Mouse (Mus musculus): ENCODE measurements around the gene Cd200r1. TPM values are rescaled to one million over a fixed set of nuclear protein-coding genes. Genes with fewer than 3 reads are reported as not detected.

Gene Cd200r1
- total RNA-seq, 1 experiment, result 0.09 TPM

DNA sequence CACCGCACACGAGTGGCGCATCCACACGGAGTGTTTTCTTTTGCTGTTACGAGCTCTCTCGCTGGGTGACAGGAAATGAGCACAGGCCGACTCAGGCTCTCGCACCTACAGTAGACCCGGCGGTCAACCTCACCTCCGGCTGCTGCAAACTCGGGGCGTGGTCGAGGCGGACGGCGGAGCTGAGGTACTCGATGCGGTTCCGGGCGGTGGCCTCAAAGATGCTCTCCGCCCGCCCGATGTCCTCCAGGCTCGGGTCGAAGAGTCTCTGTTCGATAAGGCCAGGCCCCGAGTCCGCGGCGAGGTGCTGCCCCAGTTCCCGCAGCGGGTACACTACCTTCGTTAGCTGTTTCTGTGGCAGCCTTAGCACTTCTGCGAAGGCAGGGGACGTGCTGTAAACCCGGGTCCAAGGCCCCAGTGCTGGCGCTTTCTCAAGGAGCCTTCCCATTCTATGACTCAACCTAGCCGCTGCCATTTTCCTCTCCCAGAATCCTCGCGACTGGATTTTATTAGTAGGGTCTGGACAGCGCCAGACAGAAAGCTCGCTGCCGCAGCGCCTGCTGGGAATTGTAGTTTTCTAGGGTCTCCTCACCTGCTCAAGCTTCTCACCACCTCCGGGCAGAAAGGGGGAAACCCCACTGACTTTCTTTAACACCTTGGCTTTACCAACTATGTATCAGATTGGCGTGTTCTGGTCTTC is 19.5 kb upstream of the Cd200r1 start, which contains the start of gene Gtpbp8:
Gene Gtpbp8, minus strand, starts transcription at position 498 of the 697 bp plus-strand sequence.
- no peaks in the 10 kb centered on the region for H3K9me3 ChIP-seq (ENCODE audit: control insufficient read depth, insufficient read depth, low read depth, low read length)
- H3K9ac ChIP-seq (ENCODE audit: insufficient read depth, low read depth, low read length, poor library complexity, severe bottlenecking), result peak within 1 kb of the TSS; percentile 87
- in situ Hi-C loops (cut with MboI; ENCODE audit: low sequenced_read_pairs in 2 of 2, unreplicated experiment in 2 of 2), result no loop called here
- no peak within 1 kb of the TSS for H3K27ac ChIP-seq (ENCODE audit: insufficient read depth, low read depth, low read length, poor library complexity, severe bottlenecking)
- peak; percentile 82 for DNase-seq (ENCODE audit: low read depth, low spot score)
- no peaks in the 10 kb centered on the region for H3K4me1 ChIP-seq (ENCODE audit: control insufficient read depth in 2 of 2, insufficient read depth in 2 of 2, low read length in 2 of 2, poor library complexity in 1 of 2)
- H3K36me3 ChIP-seq (ENCODE audit: control insufficient read depth, insufficient read depth, low read length, poor library complexity, severe bottlenecking), result no peaks in the 10 kb centered on the region; the same call in 1 of the 2 replicates
- peak within 1 kb of the TSS; percentile 87 to 94 for H3K4me3 ChIP-seq (ENCODE audit: insufficient read depth in 1 of 2, low read depth in 1 of 2, low read length in 2 of 2, poor library complexity in 1 of 2, severe bottlenecking in 1 of 2)
- peak; percentile 98 for TF ChIP-seq HCFC1 (IDR thresholded peaks at IDR 0.05; ENCODE audit: borderline replicate concordance, insufficient read depth, low read length)
- TF ChIP-seq ZC3H11A (IDR thresholded peaks at IDR 0.05; ENCODE audit: borderline replicate concordance, low read depth, low read length), result no peak

DNA sequence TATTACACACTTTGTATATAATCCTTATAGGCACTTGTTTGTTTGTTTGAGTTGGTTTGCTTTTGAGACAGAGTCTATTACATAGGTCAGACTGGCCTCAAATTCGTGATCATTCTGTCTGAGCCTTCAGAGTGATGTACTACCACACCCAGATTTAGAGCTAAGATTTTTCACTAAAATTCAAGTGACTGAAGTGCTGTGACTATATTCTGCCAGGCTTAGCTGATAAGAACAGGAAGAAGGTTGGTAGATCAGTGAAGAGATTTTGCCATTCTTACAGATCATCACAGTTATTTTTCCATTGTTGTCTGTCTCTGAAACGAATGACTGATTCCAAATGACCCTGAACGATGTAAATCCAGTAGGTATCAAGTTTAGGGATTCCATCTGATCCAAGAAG is 17.5 kb upstream of the Cd200r1 start:
- no peak overlapping the region for H3K4me3 ChIP-seq (ENCODE audit: insufficient read depth in 1 of 2, low read depth in 1 of 2, low read length in 2 of 2, poor library complexity in 1 of 2, severe bottlenecking in 1 of 2)

DNA sequence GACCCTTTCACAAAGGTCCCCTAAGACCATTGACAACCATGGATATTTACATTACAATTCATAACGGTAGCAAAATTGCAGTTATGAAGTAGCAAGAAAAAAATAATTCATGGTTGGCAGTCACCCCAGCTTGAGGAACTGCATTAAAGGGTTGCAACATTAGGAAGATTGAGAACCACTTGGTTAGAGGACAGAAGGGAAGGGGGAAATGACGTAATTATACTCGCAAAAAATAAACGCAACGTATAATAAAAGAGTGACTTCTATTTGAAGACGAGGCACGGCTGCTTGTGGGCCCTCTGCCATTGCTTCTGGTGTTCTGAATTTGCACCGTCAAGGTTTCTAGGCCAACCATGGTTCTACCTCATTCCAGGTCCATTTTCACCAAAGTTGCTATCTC is 7.8 kb upstream of the Cd200r1 start:
- Histone ChIP-seq H3K36me3 (ENCODE audit: control insufficient read depth, insufficient read depth, low read length, poor library complexity, severe bottlenecking) (no peaks in the 10 kb centered on the region), H3K27ac (ENCODE audit: insufficient read depth, low read depth, low read length, poor library complexity, severe bottlenecking) (no peak overlapping the region), H3K4me3 (ENCODE audit: insufficient read depth in 1 of 2, low read depth in 1 of 2, low read length in 2 of 2, poor library complexity in 1 of 2, severe bottlenecking in 1 of 2) (no peak overlapping the region), H3K9me3 (ENCODE audit: control insufficient read depth, insufficient read depth, low read depth, low read length) (no peaks in the 10 kb centered on the region), H3K4me1 (ENCODE audit: control insufficient read depth in 2 of 2, insufficient read depth in 2 of 2, low read length in 2 of 2, poor library complexity in 1 of 2) (no peaks in the 10 kb centered on the region), H3K9ac (ENCODE audit: insufficient read depth, low read depth, low read length, poor library complexity, severe bottlenecking) (no peak overlapping the region)
- no peak for TF ChIP-seq HCFC1 (IDR thresholded peaks at IDR 0.05; ENCODE audit: borderline replicate concordance, insufficient read depth, low read length)
- DNase-seq (ENCODE audit: low read depth, low spot score), result no peak
- in situ Hi-C loops (cut with MboI; ENCODE audit: low sequenced_read_pairs in 2 of 2, unreplicated experiment in 2 of 2), result no loop called here

More for the DNA sequence above, 17.5 kb upstream of the Cd200r1 start:
- Histone ChIP-seq H3K4me1 (ENCODE audit: control insufficient read depth in 2 of 2, insufficient read depth in 2 of 2, low read length in 2 of 2, poor library complexity in 1 of 2) (no peaks in the 10 kb centered on the region), H3K36me3 (ENCODE audit: control insufficient read depth, insufficient read depth, low read length, poor library complexity, severe bottlenecking) (no peaks in the 10 kb centered on the region), H3K9ac (ENCODE audit: insufficient read depth, low read depth, low read length, poor library complexity, severe bottlenecking) (no peak overlapping the region), H3K9me3 (ENCODE audit: control insufficient read depth, insufficient read depth, low read depth, low read length) (no peaks in the 10 kb centered on the region), H3K27ac (ENCODE audit: insufficient read depth, low read depth, low read length, poor library complexity, severe bottlenecking) (no peak overlapping the region)
- TF ChIP-seq ZNF384 (IDR thresholded peaks at IDR 0.05; ENCODE audit: low read depth, low read length), result no peak
- TF ChIP-seq ZC3H11A (IDR thresholded peaks at IDR 0.05; ENCODE audit: borderline replicate concordance, low read depth, low read length), result no peak
- in situ Hi-C loops (cut with MboI; ENCODE audit: low sequenced_read_pairs in 2 of 2, unreplicated experiment in 2 of 2), result no loop called here
- no peak for DNase-seq (ENCODE audit: low read depth, low spot score)

DNA sequence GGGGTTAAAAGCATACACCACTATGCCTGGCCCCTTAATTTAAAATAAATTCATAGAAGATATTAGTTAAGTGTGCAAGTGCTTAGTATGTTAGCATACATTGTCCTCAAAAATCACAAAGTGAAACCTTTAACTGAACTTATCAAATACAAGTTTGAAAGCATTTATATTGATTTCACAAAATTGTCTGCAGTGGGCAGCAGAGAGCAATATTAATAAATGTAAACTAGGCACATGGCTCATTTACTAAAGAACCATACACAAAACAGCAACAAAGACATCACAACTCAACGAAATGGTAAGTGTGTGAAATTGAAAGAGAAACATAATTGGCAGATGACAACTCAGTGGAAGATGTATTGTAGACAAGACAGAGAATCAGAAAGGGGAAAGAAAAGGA is 3.7 kb upstream of the Cd200r1 start:
- Histone ChIP-seq H3K9ac (ENCODE audit: insufficient read depth, low read depth, low read length, poor library complexity, severe bottlenecking) (no peak overlapping the region), H3K27ac (ENCODE audit: insufficient read depth, low read depth, low read length, poor library complexity, severe bottlenecking) (no peak overlapping the region), H3K4me3 (ENCODE audit: insufficient read depth in 1 of 2, low read depth in 1 of 2, low read length in 2 of 2, poor library complexity in 1 of 2, severe bottlenecking in 1 of 2) (no peak overlapping the region), H3K9me3 (ENCODE audit: control insufficient read depth, insufficient read depth, low read depth, low read length) (no peaks in the 10 kb centered on the region), H3K36me3 (ENCODE audit: control insufficient read depth, insufficient read depth, low read length, poor library complexity, severe bottlenecking) (no peaks in the 10 kb centered on the region), H3K4me1 (ENCODE audit: control insufficient read depth in 2 of 2, insufficient read depth in 2 of 2, low read length in 2 of 2, poor library complexity in 1 of 2) (peaks cover 3 to 6% of the 10 kb centered on the region in 2 experiments; a peak in 1 of 4 replicates)
- TF ChIP-seq ZC3H11A (IDR thresholded peaks at IDR 0.05; ENCODE audit: borderline replicate concordance, low read depth, low read length), result no peak
- in situ Hi-C loops (cut with MboI; ENCODE audit: low sequenced_read_pairs in 2 of 2, unreplicated experiment in 2 of 2), result no loop called here
- no peak for DNase-seq (ENCODE audit: low read depth, low spot score)

DNA sequence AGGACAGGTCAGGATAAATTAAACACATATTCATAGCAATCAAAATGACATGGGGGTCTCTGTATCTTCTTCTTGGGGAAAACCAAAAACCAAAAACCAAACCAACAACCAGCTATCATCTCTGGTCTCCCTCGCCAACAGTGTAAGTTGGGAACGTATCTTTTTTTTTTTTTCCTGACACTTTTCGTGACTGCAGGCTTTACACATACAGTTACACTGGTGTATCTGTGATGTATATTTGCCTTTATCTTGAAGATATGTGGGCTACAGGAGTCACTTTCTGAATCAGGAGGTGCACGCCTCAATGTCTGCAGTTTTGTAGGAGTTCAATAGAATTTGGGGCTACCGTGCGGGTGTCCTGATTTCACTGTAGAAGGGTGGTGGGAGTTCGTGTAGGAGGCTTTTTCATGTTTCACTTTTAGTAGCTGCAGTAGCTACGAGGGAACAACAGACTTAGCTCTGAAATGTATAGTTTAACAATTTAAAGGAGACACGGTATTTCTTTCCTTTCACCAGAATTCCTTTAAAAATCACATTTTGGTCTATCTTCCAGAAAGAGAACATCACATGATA is 870 bp downstream of the Cd200r1 start:
- TF ChIP-seq CHD2 (IDR thresholded peaks at IDR 0.05; ENCODE audit: low read depth, low read length), result no peak
- TF ChIP-seq ZC3H11A (IDR thresholded peaks at IDR 0.05; ENCODE audit: borderline replicate concordance, low read depth, low read length), result no peak
- no peak for TF ChIP-seq HCFC1 (IDR thresholded peaks at IDR 0.05; ENCODE audit: borderline replicate concordance, insufficient read depth, low read length)
- no peak for TF ChIP-seq MAFK (IDR thresholded peaks at IDR 0.05; ENCODE audit: insufficient read depth, low read depth, low read length)
- TF ChIP-seq ZNF384 (IDR thresholded peaks at IDR 0.05; ENCODE audit: low read depth, low read length), result no peak
- Histone ChIP-seq H3K4me1 (ENCODE audit: control insufficient read depth in 2 of 2, insufficient read depth in 2 of 2, low read length in 2 of 2, poor library complexity in 1 of 2) (peaks cover 3 to 6% of the 10 kb centered on the region in 2 experiments; a peak in 1 of 4 replicates), H3K4me3 (ENCODE audit: insufficient read depth in 1 of 2, low read depth in 1 of 2, low read length in 2 of 2, poor library complexity in 1 of 2, severe bottlenecking in 1 of 2) (no peak overlapping the region), H3K9me3 (ENCODE audit: control insufficient read depth, insufficient read depth, low read depth, low read length) (no peaks in the 10 kb centered on the region), H3K27ac (ENCODE audit: insufficient read depth, low read depth, low read length, poor library complexity, severe bottlenecking) (no peak overlapping the region), H3K9ac (ENCODE audit: insufficient read depth, low read depth, low read length, poor library complexity, severe bottlenecking) (no peak overlapping the region), H3K36me3 (ENCODE audit: control insufficient read depth, insufficient read depth, low read length, poor library complexity, severe bottlenecking) (no peaks in the 10 kb centered on the region)
- in situ Hi-C loops (cut with MboI; ENCODE audit: low sequenced_read_pairs in 2 of 2, unreplicated experiment in 2 of 2), result no loop called here
- DNase-seq (ENCODE audit: low read depth, low spot score), result no peak

All from ES-E14 (cell line).